Comparison of ENCODE assay signal across 11 mouse cellular contexts in the genomic region with DNA sequence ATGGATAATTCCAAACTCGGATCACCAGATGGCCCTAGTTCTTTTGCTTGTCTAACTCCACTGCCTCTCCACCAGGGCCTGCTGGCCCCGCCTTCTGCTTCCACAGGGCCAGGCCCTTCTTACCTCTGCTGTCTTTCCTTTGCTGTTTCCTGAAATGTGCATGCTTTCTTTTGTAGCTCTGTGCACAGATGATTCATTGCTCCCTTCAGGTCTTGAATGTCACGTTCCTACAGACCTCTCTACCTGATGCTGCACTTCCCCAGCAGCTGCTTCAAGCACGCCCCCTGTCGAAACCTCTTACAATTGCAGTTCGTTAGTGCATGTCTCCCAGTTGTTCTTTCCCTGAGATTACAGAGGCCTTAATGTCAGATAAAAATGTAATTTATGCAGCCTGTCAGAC.
DNase-seq lines count a peak whose midpoint lies in the region; ATAC-seq and TF ChIP-seq lines count a peak whose summit lies in the region.
"Had no signal": no experiment of that assay in that cellular context is flagged by ENCODE, and none has a peak within 500 bp of the region (broad histone marks: within the 10 kb centered on the region; RNA-seq: fewer than 3 reads in every experiment).

No protein-coding gene starts in this region.

- DNase-seq in cerebellum, adult 9-11 months = peak; percentile 5
- DNase-seq in cerebellum, adult 11 months = no peak
- DNase-seq in left cerebral cortex, adult 2 months (ENCODE audit: extremely low spot score in 1 of 2, low spot score in 2 of 2) = no peak
- no peak for DNase-seq in left cerebral cortex, adult 8-10 months (ENCODE audit: low spot score in 2 of 2)
- DNase-seq in adrenal gland, adult 8-10 months = peak; percentile 37
- DNase-seq in gastrocnemius, postnatal 36 days = no peak
- DNase-seq in lung, postnatal 36 days = no peak

- no peak overlapping the region for H3K4me3 ChIP-seq in left cerebral cortex, adult 2 months
- H3K4me3 ChIP-seq: embryonic facial prominence, embryonic 10.5 days; limb, embryonic 15.5 days had no signal

- no peak overlapping the region for H3K27ac ChIP-seq in left cerebral cortex, adult 2 months
- H3K27ac ChIP-seq: embryonic facial prominence, embryonic 10.5 days; limb, embryonic 15.5 days had no signal

- ATAC-seq in megakaryocyte progenitor cell, adult 5-6 weeks (replicated peaks; ENCODE audit: poor library complexity) = peak; percentile 26; the same call in 1 of the 2 replicates
- ATAC-seq: activated CD4-positive, CD25-positive, alpha-beta regulatory T cell, adult 4 months had no signal

- peak; percentile 32 for TF ChIP-seq CTCF in left cerebral cortex, adult 2 months (IDR thresholded peaks at IDR 0.05)

- intact Hi-C loops in left cerebral cortex, adult 2 months (cut with DNase I) = no loop called here
- intact Hi-C loops in gastrocnemius, postnatal 36 days (cut with DNase I) = no loop called here

Comparison
In these comparisons a context has a peak if more than half of its experiments do, and no peak if none do; other contexts are left out.
1. DNase-seq: peak in cerebellum, adult 9-11 months (single experiment) and adrenal gland, adult 8-10 months (single experiment); none in cerebellum, adult 11 months (single experiment), left cerebral cortex, adult 2 months (0 of 2), left cerebral cortex, adult 8-10 months (0 of 2), gastrocnemius, postnatal 36 days (0 of 2) and lung, postnatal 36 days (single experiment).